Mouse (Mus musculus) intestine, postnatal 0 days (tissue): Measurements from ENCODE around the gene Htt. TPM values are rescaled to one million over a fixed set of nuclear protein-coding genes. Genes with fewer than 3 reads are reported as not detected.

Source experiments
- ATAC-seq: fragments of 200-750 bp; cut with Nextera tagmentation; 2 replicates; pipeline ENCODE4 v1.8.0; 2017; ENCODE audit warnings: mild to moderate bottlenecking, moderate TSS enrichment, moderate library complexity
- H3K27ac ChIP-seq: fragments of 300-500 bp; sonication (generic); 2 replicates; pipeline ENCODE4 v1.5.1; 2014; ENCODE audit warnings: mild to moderate bottlenecking, low read depth, low read length, moderate library complexity
- H3K27me3 ChIP-seq: fragments of 300-500 bp; sonication (generic); replicated peaks from 2 replicates; pipeline ENCODE4 v1.6.1; 2014; ENCODE audit warnings: low read length, mixed read lengths; ENCODE audit not compliant: control insufficient read depth, insufficient read depth
- H3K36me3 ChIP-seq: fragments of 300-500 bp; sonication (generic); 2 replicates; pipeline ENCODE4 v1.6.1; 2014; ENCODE audit warnings: mild to moderate bottlenecking, moderate library complexity; ENCODE audit not compliant: control insufficient read depth, insufficient read depth
- H3K4me1 ChIP-seq: fragments of 300-500 bp; sonication (generic); replicated peaks from 2 replicates; pipeline ENCODE4 v1.6.1; 2014; ENCODE audit warnings: antibody characterized with exemption, low read length, mixed read lengths; ENCODE audit not compliant: control insufficient read depth, insufficient read depth
- H3K4me2 ChIP-seq: fragments of 300-500 bp; sonication (generic); replicated peaks from 2 replicates; pipeline ENCODE4 v1.6.1; 2014; ENCODE audit warnings: low read depth, mild to moderate bottlenecking, moderate library complexity
- H3K4me3 ChIP-seq: fragments of 300-500 bp; sonication (generic); 2 replicates; pipeline ENCODE4 v1.5.1; 2014; ENCODE audit warnings: low read depth, low read length
- H3K9ac ChIP-seq: fragments of 300-500 bp; sonication (generic); 2 replicates; pipeline ENCODE4 v1.6.1; 2014; ENCODE audit warnings: mild to moderate bottlenecking, low read depth, low read length
- H3K9me3 ChIP-seq: fragments of 300-500 bp; sonication (generic); 2 replicates; pipeline ENCODE4 v1.6.1; 2016; ENCODE audit warnings: mixed run types; ENCODE audit not compliant: control insufficient read depth
- CTCF ChIP-seq: sonication (generic); IDR thresholded peaks from 2 replicates; pipeline ENCODE4 v1.5.1; 2016; ENCODE audit warnings: low read depth, mild to moderate bottlenecking, control low read depth, antibody characterized with exemption, moderate library complexity
- WGBS: fragments of 180-500 bp; shearing (Covaris S2); extraction: QIAGEN DNeasy Blood & Tissue Kit; methylation state at CpG from one replicate; pipeline ENCODE4 v1.1.7; 2014; 5-methylcytosine and 5-hydroxymethylcytosine counted together
- polyA plus RNA-seq: library from polyadenylated mRNA; unstranded; fragments of >200 nt; fragmentation: Nextera tagmentation; extraction: Ambion mirVana; gene quantifications from 2 replicates; pipeline ENCODE4 v1.2.1, GENCODE M21; 2015

The Htt gene
- polyA plus RNA-seq, 1 experiment from 2014 or later: 3.7 TPM

- H3K9ac ChIP-seq: peak overlapping the region; percentile 98; the same call in 1 of the 2 replicates
- peak overlapping the region; percentile 88; the same call in 1 of the 2 replicates for H3K27ac ChIP-seq
- H3K9me3 ChIP-seq: no peaks in the 10 kb centered on the region
- WGBS: 1% methylated on average over 19 of the region's 19 CpGs
- H3K36me3 ChIP-seq: no peaks in the 10 kb centered on the region
- H3K4me2 ChIP-seq: peak overlapping the region; percentile 93
- peak overlapping the region; percentile 95 for H3K4me3 ChIP-seq
- H3K27me3 ChIP-seq: no peaks in the 10 kb centered on the region
- peak; percentile 32 for ATAC-seq
- TF ChIP-seq CTCF: no peak
- 0 out of 2 replicates have a peak, but pooled peaks cover 2% of the 10 kb centered on the region for H3K4me1 ChIP-seq
Observed at GRCm38 (mm10) chr5:34760850-34761508, 561 bp upstream of the Htt start.

GRCm38 (mm10) chr5:34761934-34762611 is 533 bp downstream of the Htt start:
- under 1% methylated on average over 44 of the region's 54 CpGs for WGBS
- Histone ChIP-seq H3K36me3 (no peaks in the 10 kb centered on the region), H3K4me2 (peak overlapping the region; percentile 93), H3K4me3 (peak overlapping the region; percentile 95), H3K4me1 (0 out of 2 replicates have a peak, but pooled peaks cover 2% of the 10 kb centered on the region), H3K9ac (peak overlapping the region; percentile 98), H3K27me3 (no peaks in the 10 kb centered on the region), H3K27ac (peak overlapping the region; percentile 88), H3K9me3 (no peaks in the 10 kb centered on the region)
- ATAC-seq: peak; percentile 69
- no peak for TF ChIP-seq CTCF

- Histone ChIP-seq H3K9me3 (no peaks in the 10 kb centered on the region), H3K27ac (no peak overlapping the region), H3K36me3 (no peaks in the 10 kb centered on the region), H3K9ac (no peak overlapping the region), H3K27me3 (no peaks in the 10 kb centered on the region), H3K4me2 (no peak overlapping the region), H3K4me3 (no peak overlapping the region), H3K4me1 (no peaks in the 10 kb centered on the region)
- WGBS: 90% methylated on average over 3 of the region's 3 CpGs
- ATAC-seq: no peak
- no peak for TF ChIP-seq CTCF
Observed at GRCm38 (mm10) chr5:34771818-34772217, 10.3 kb downstream of the Htt start.

- Histone ChIP-seq H3K4me1 (no peaks in the 10 kb centered on the region), H3K36me3 (no peaks in the 10 kb centered on the region), H3K4me2 (no peak overlapping the region), H3K9ac (no peak overlapping the region), H3K27me3 (no peaks in the 10 kb centered on the region), H3K9me3 (no peaks in the 10 kb centered on the region), H3K4me3 (no peak overlapping the region), H3K27ac (no peak overlapping the region)
- WGBS: 84% methylated on average over 4 of the region's 4 CpGs
- no peak for ATAC-seq
- TF ChIP-seq CTCF: no peak
Observed at GRCm38 (mm10) chr5:34772696-34773245, 11.2 kb downstream of the Htt start.

- H3K27me3 ChIP-seq: no peaks in the 10 kb centered on the region
- no peak overlapping the region for H3K4me3 ChIP-seq
- H3K4me2 ChIP-seq: no peak overlapping the region
- no peaks in the 10 kb centered on the region for H3K36me3 ChIP-seq
- ATAC-seq: no peak
- 93% methylated on average over 2 of the region's 2 CpGs for WGBS
- no peak for TF ChIP-seq CTCF
- H3K4me1 ChIP-seq: no peaks in the 10 kb centered on the region
- H3K9me3 ChIP-seq: no peaks in the 10 kb centered on the region
- H3K9ac ChIP-seq: no peak overlapping the region
- H3K27ac ChIP-seq: no peak overlapping the region
Observed at GRCm38 (mm10) chr5:34773392-34773791, 11.9 kb downstream of the Htt start.

GRCm38 (mm10) chr5:34785027-34785426 is 23.5 kb downstream of the Htt start:
- Histone ChIP-seq H3K36me3 (peaks cover 4% of the 10 kb centered on the region), H3K4me1 (peaks cover 8% of the 10 kb centered on the region; the same call in 1 of the 2 replicates), H3K9me3 (no peaks in the 10 kb centered on the region), H3K27ac (no peak overlapping the region), H3K9ac (no peak overlapping the region), H3K27me3 (no peaks in the 10 kb centered on the region), H3K4me2 (no peak overlapping the region), H3K4me3 (no peak overlapping the region)
- ATAC-seq: no peak
- TF ChIP-seq CTCF: no peak
- 78% methylated on average over 3 of the region's 3 CpGs for WGBS
